Mouse (Mus musculus) MN1 (cell line): Measurements from ENCODE around the gene Muc5ac.

ENCODE experiments used
- DNase-seq: peaks from one replicate; pipeline ENCODE4 v3.0.0-alpha.2; 2016; ENCODE audit warnings: low spot score

Muc5ac gene

GRCm38 (mm10) chr7:141835941-141836340 is 47.2 kb downstream of the Muc5ac start:
- DNase-seq: no peak

- DNase-seq: no peak
These were observed 47.7 kb downstream of the Muc5ac start for GRCm38 (mm10) chr7:141836423-141836822.

- peak; percentile 20 for DNase-seq
These were observed 50.0 kb downstream of the Muc5ac start, which contains the start of gene Muc5b for GRCm38 (mm10) chr7:141838779-141839178. Muc5b (plus strand) TSS chr7:141839070.

GRCm38 (mm10) chr7:141840354-141840753 is 51.6 kb downstream of the Muc5ac start:
- no peak for DNase-seq

- DNase-seq: no peak
These were observed 72.3 kb downstream of the Muc5ac start for GRCm38 (mm10) chr7:141861046-141861445.
